Mouse (Mus musculus) G1E (cell line): ENCODE measurements around the gene Plb1.

Source experiments
- CTCF ChIP-seq: IDR thresholded peaks from 2 replicates; pipeline ENCODE4 v1.5.1; 2012; ENCODE audit warnings: low read depth, low read length, inconsistent platforms, mixed read lengths
- GATA1 ChIP-seq: IDR thresholded peaks from 2 replicates; pipeline ENCODE4 v1.6.1; 2012; ENCODE audit warnings: borderline replicate concordance, low read length, inconsistent platforms, mixed read lengths

DNA sequence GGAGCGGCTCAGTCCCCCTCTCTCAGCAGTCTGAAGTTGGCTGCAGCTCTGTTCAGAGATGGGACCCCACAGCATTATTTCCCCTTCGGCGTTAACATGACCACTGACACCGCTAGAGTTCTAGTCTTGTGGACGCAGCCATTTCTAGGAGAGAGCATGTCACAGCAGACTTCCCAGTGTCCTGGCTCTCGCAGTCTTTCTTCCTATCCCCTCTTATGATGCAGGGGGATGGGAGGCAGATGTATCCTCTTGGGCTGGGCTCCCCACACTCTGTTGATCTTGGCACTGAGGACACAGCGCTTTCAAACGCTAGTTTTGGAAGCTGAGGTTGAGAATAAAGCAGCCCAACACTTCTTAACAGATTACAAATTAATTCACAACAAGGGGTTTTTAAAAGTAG is 24.0 kb upstream of the Plb1 start:
- TF ChIP-seq CTCF (no peak), GATA1 (no peak)
